Mouse (Mus musculus) cortical plate, adult 2 months (tissue): ENCODE data around the gene Mrps34. TPM values are rescaled to one million over a fixed set of nuclear protein-coding genes. Genes with fewer than 3 reads are reported as not detected.

Experiments used
- H3K27ac ChIP-seq: fragments of 200-500 bp; 2 replicates; pipeline ENCODE4 v1.5.1; 2012; ENCODE audit warnings: low read length, control low read depth, inconsistent platforms; ENCODE audit not compliant: insufficient read depth
- H3K4me1 ChIP-seq: fragments of 200-500 bp; 2 replicates; pipeline ENCODE4 v1.6.1; 2011; ENCODE audit warnings: low read length; ENCODE audit not compliant: control insufficient read depth, insufficient read depth
- H3K4me3 ChIP-seq: fragments of 200-500 bp; 2 replicates; pipeline ENCODE4 v1.5.1; 2011; ENCODE audit warnings: mild to moderate bottlenecking, low read length, control low read depth; ENCODE audit not compliant: insufficient read depth
- CTCF ChIP-seq: fragments of 200-500 bp; IDR thresholded peaks from 2 replicates; pipeline ENCODE4 v1.5.1; 2011; ENCODE audit warnings: mild to moderate bottlenecking, control low read depth, low read length; ENCODE audit not compliant: insufficient read depth; ENCODE audit errors: extremely low read depth
- POLR2A ChIP-seq: fragments of 200-500 bp; IDR thresholded peaks from 2 replicates; pipeline ENCODE4 v1.6.1; 2011; ENCODE audit warnings: mild to moderate bottlenecking, low read length, control low read depth; ENCODE audit not compliant: insufficient read depth; ENCODE audit errors: extremely low read depth
- polyA plus RNA-seq: library from polyadenylated mRNA; depleted of rRNA; stranded (reverse); fragments of >200 nt; gene quantifications from 2 replicates; pipeline ENCODE4 v1.2.3, GENCODE M21; 2012

The Mrps34 gene
- polyA plus RNA-seq, 1 experiment, result 115 TPM

DNA sequence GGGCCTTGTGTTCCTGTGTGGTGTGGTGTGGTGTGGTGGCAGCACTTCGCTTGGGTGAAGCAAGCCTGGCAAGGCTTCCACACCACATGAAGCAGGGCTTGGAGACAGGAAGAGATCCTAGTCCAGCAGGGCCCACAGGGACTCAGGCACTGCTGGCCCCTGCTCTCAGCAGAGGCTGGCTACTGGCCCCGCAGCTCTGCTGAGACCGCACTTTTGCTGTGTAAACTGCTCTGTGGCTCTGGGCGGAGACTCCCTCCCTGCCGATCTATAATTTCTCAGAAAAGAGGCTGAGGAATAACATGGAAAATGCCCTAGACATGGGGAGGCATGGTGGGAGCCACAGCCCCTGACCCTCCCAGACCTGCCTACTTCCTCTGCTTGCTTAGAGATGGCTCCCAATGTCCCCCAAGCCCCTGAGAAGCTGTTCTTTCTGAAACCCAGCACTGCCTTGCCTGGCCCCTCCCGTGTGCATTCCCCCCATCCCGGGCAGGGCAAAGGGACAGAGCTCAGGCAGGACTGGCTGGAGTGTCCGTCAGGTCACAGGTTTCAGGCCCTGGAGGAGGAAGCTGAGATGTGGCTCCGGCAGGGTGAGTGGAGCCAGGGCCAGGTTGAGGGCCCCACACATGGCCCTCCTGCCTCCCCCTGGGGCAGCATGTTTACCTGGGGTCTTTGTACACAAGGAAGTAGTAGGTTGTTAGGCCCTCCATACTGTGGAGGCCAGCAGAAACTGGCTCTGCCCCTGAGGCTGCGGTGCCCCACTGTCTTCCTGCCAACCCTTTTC lies 17.4 kb upstream of the Mrps34 start:
- H3K4me3 ChIP-seq, result no peak overlapping the region
- TF ChIP-seq POLR2A, result no peak
- TF ChIP-seq CTCF, result no peak

DNA sequence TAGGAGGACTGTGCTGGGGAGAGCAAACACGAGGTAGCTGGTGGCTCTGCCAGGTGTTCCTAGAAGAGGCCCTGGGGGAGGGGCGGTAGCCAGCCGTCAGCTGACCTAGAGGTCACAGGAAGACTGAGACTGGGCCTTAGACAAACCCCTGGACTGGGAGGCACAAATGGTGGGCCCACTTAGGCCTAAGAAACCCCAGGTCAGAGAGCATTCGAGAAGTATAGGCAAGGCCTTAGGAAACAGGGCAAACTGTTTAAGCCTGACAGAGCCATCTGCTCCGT lies 16.9 kb upstream of the Mrps34 start:
- H3K4me3 ChIP-seq, result no peak overlapping the region
- no peaks in the 10 kb centered on the region for H3K4me1 ChIP-seq
- TF ChIP-seq CTCF (no peak), POLR2A (no peak)
- no peak overlapping the region for H3K27ac ChIP-seq

More for the DNA sequence above, 17.4 kb upstream of the Mrps34 start:
- Histone ChIP-seq H3K27ac (no peak overlapping the region), H3K4me1 (no peaks in the 10 kb centered on the region)

DNA sequence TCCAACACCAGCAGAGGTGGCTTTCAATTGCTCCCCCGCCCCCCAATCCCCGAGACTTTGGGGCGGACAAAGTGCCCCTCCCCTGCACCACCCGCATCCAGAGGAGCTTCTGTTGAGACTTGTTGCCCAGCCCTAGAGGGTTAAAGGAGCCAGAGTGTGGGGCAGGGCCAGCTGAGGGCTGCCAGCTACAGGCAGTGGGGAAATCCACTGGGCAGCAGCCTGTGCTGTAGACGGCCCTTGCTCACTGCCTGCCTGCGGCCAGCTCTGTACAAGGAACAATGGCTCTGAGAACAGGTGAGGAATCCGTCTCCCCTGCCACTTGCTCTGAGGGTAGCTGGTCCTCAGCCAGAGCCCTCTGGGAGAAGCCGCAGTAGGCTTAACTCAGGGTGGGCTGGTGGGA lies 16.4 kb upstream of the Mrps34 start:
- Histone ChIP-seq H3K4me1 (no peaks in the 10 kb centered on the region), H3K27ac (no peak overlapping the region), H3K4me3 (no peak overlapping the region)
- TF ChIP-seq CTCF (no peak), POLR2A (no peak)

- TF ChIP-seq POLR2A, result no peak
- TF ChIP-seq CTCF, result peak; percentile 44; the same call in 1 of the 2 replicates
- Histone ChIP-seq H3K4me1 (peaks cover 2% of the 10 kb centered on the region; the same call in 1 of the 2 replicates), H3K4me3 (no peak overlapping the region), H3K27ac (no peak overlapping the region)
These were observed 13.0 kb upstream of the Mrps34 start for GRCm38 (mm10) chr17:24881738-24882440.

GRCm38 (mm10) chr17:24884391-24884790 lies 10.5 kb upstream of the Mrps34 start:
- peaks cover 5% of the 10 kb centered on the region; the same call in 1 of the 2 replicates for H3K4me1 ChIP-seq
- TF ChIP-seq CTCF, result no peak
- TF ChIP-seq POLR2A, result no peak
- H3K4me3 ChIP-seq, result no peak overlapping the region
- no peak overlapping the region for H3K27ac ChIP-seq

DNA sequence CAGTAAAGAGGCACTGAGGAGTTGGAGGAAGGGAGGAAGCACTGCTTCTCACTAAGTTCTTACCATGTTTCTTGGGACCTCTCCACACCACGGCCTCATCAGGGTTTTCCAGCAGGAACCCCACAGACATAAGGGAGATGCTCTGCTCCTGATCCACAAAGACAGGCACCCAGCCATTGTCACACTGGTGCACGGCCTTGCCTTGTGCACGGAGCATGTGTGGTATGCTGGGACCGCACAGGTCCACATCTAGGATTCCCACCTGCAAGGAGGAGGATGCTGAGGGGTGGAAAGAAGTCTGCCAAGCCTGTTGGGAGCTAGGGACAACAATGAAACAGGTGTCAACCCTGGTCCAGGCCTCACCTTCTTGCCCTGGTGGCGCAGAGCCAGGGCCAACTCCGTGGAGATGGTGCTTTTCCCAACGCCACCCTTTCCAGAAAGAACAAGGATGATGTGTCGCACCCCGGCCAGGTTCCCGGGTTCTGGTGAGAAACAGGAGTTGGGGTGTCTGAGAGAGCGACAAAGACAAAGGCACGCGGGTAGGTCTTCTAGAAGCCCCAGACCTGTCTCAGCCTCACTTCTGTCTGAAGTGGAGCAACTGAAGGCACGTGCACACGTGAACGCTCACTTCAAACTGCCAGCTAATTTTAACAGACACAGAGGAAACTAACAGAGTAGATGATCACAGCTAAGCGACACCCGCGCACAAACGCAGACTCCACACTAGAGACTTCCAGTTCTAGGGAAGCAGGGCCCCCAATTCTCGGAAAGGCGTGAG lies 9.4 kb upstream of the Mrps34 start:
- Histone ChIP-seq H3K4me3 (peak overlapping the region; percentile 81), H3K27ac (no peak overlapping the region)
- no peak for TF ChIP-seq CTCF
- TF ChIP-seq POLR2A, result no peak

GRCm38 (mm10) chr17:24886134-24886931 lies 8.6 kb upstream of the Mrps34 start, which contains the start of the genes Nubp2 and Spsb3:
Nubp2 (minus strand) TSS chr17:24886349.
Spsb3 (plus strand) TSS chr17:24886643.
- Histone ChIP-seq H3K4me3 (peak within 1 kb of the TSS; percentile 95), H3K27ac (peak within 1 kb of the TSS; percentile 26), H3K4me1 (peaks cover 5% of the 10 kb centered on the region; the same call in 1 of the 2 replicates)
- TF ChIP-seq CTCF (no peak), POLR2A (peak; percentile 73; the same call in 1 of the 2 replicates)

More for the DNA sequence above, 9.4 kb upstream of the Mrps34 start:
- peaks cover 5% of the 10 kb centered on the region; the same call in 1 of the 2 replicates for H3K4me1 ChIP-seq

GRCm38 (mm10) chr17:24886932-24887271 lies 8.0 kb upstream of the Mrps34 start:
- no peak for TF ChIP-seq POLR2A
- no peak for TF ChIP-seq CTCF
- Histone ChIP-seq H3K4me3 (peak overlapping the region; percentile 95), H3K27ac (peak overlapping the region; percentile 26), H3K4me1 (peaks cover 5% of the 10 kb centered on the region; the same call in 1 of the 2 replicates)

GRCm38 (mm10) chr17:24887291-24888080 lies 7.4 kb upstream of the Mrps34 start:
- no peak for TF ChIP-seq POLR2A
- no peak for TF ChIP-seq CTCF
- H3K4me1 ChIP-seq, result peaks cover 5% of the 10 kb centered on the region; the same call in 1 of the 2 replicates
- peak overlapping the region; percentile 26; the same call in 1 of the 2 replicates for H3K27ac ChIP-seq

More at GRCm38 (mm10) chr17:24887291-24888080, 7.4 kb upstream of the Mrps34 start:
- peak overlapping the region; percentile 95 for H3K4me3 ChIP-seq
